Comparison of ENCODE assay signal across 20 mouse cellular contexts in genomic region chr17:24362527-24362926, GRCm38 (mm10). TPM values are rescaled to one million over a fixed set of nuclear protein-coding genes. Genes with fewer than 3 reads are reported as not detected.
DNase-seq lines count a peak whose midpoint lies in the region; ATAC-seq and TF ChIP-seq lines count a peak whose summit lies in the region.
"Had no signal": no experiment of that assay in that cellular context is flagged by ENCODE, and none has a peak within 500 bp of the region (broad histone marks: within the 10 kb centered on the region; RNA-seq: fewer than 3 reads in every experiment).

No protein-coding gene starts in this region.

- H3K4me2 ChIP-seq in lung, embryonic 14.5 days: no peak overlapping the region
- no peak overlapping the region for H3K4me2 ChIP-seq in kidney, embryonic 15.5 days
- H3K4me2 ChIP-seq in liver, embryonic 15.5 days: no peak overlapping the region
- H3K4me2 ChIP-seq: embryonic facial prominence, embryonic 13.5 days; heart, embryonic 13.5 days; limb, embryonic 12.5 days had no signal

- peak; percentile 20 for DNase-seq in lung, embryonic 14.5 days
- DNase-seq in lung, adult 2 months: no peak
- no peak for DNase-seq in heart, postnatal 4 days
- DNase-seq in ovary, postnatal 36 days (ENCODE audit: low spot score): no peak
- no peak for DNase-seq in spleen, postnatal 36 days (ENCODE audit: low spot score in 2 of 2)
- DNase-seq: adrenal gland, postnatal 25 days; cerebellum, adult 2 months; forebrain, postnatal 0 days; gastrocnemius, adult 2 months; heart, postnatal 36 days; lung, postnatal 10 days; right cerebral cortex, adult 18-20 months had no signal

- no peak overlapping the region for H3K4me3 ChIP-seq in lung, embryonic 14.5 days (ENCODE audit: low read depth, low read length)
- no peak overlapping the region for H3K4me3 ChIP-seq in lung, adult 2 months (replicated peaks; ENCODE audit: extremely low read depth, low read depth, low read length)
- H3K4me3 ChIP-seq in kidney, embryonic 15.5 days (replicated peaks): no peak overlapping the region
- H3K4me3 ChIP-seq in liver, embryonic 15.5 days (replicated peaks): no peak overlapping the region
- H3K4me3 ChIP-seq: embryonic facial prominence, embryonic 13.5 days; gastrocnemius, adult 2 months; heart, embryonic 13.5 days; limb, embryonic 12.5 days had no signal

- H3K36me3 ChIP-seq in lung, embryonic 14.5 days (ENCODE audit: insufficient read depth): peaks cover 5% of the 10 kb centered on the region; the same call in 1 of the 2 replicates
- peaks cover 18% of the 10 kb centered on the region for H3K36me3 ChIP-seq in kidney, embryonic 15.5 days
- peaks cover 83% of the 10 kb centered on the region for H3K36me3 ChIP-seq in liver, embryonic 15.5 days (replicated peaks)
- H3K36me3 ChIP-seq: embryonic facial prominence, embryonic 13.5 days; limb, embryonic 12.5 days had no signal

- no peak overlapping the region for H3K27ac ChIP-seq in lung, embryonic 14.5 days (ENCODE audit: low read depth)
- no peak overlapping the region for H3K27ac ChIP-seq in kidney, embryonic 15.5 days
- no peak overlapping the region; the same call in 1 of the 2 replicates for H3K27ac ChIP-seq in liver, embryonic 15.5 days (replicated peaks)
- H3K27ac ChIP-seq: embryonic facial prominence, embryonic 13.5 days; gastrocnemius, adult 2 months; heart, embryonic 13.5 days; limb, embryonic 12.5 days had no signal

- no peak for ATAC-seq in lung, embryonic 14.5 days (ENCODE audit: insufficient read depth)
- ATAC-seq in kidney, embryonic 15.5 days (replicated peaks; ENCODE audit: low FRiP score): peak; percentile 88
- ATAC-seq in liver, embryonic 15.5 days (ENCODE audit: insufficient read depth): peak; percentile 64
- ATAC-seq: activated CD4-positive, CD25-positive, alpha-beta regulatory T cell, adult 4 months; forebrain, postnatal 0 days had no signal

- 56% methylated on average over 9 of the region's 9 CpGs for WGBS in lung, embryonic 14.5 days
- WGBS in lung, adult 2 months: 67% methylated on average over 9 of the region's 9 CpGs
- 69% methylated on average over 9 of the region's 9 CpGs for WGBS in kidney, embryonic 15.5 days
- WGBS in liver, embryonic 15.5 days (ENCODE audit: insufficient replicate concordance): 81% methylated on average over 9 of the region's 9 CpGs

- no peaks in the 10 kb centered on the region for H3K9me3 ChIP-seq in lung, embryonic 14.5 days (ENCODE audit: low read depth, low read length)
- H3K9me3 ChIP-seq in kidney, embryonic 15.5 days (replicated peaks): no peaks in the 10 kb centered on the region
- H3K9me3 ChIP-seq in liver, embryonic 15.5 days (replicated peaks): no peaks in the 10 kb centered on the region
- H3K9me3 ChIP-seq: embryonic facial prominence, embryonic 13.5 days; heart, embryonic 13.5 days; limb, embryonic 12.5 days had no signal

- no peak overlapping the region for H3K9ac ChIP-seq in lung, embryonic 14.5 days
- H3K9ac ChIP-seq in kidney, embryonic 15.5 days: no peak overlapping the region
- no peak overlapping the region for H3K9ac ChIP-seq in liver, embryonic 15.5 days
- H3K9ac ChIP-seq: embryonic facial prominence, embryonic 13.5 days; forebrain, postnatal 0 days; heart, embryonic 13.5 days; limb, embryonic 12.5 days had no signal

- TF ChIP-seq CTCF in lung, embryonic 14.5 days (IDR thresholded peaks at IDR 0.05; ENCODE audit: low read depth): no peak
- TF ChIP-seq CTCF in lung, adult 2 months (IDR thresholded peaks at IDR 0.05; ENCODE audit: insufficient read depth, low read length): no peak

- TF ChIP-seq POLR2A in lung, adult 2 months (IDR thresholded peaks at IDR 0.05; ENCODE audit: borderline replicate concordance, extremely low read depth, low read depth, low read length): no peak

- H3K4me1 ChIP-seq in lung, embryonic 14.5 days (ENCODE audit: insufficient read depth): 0 out of 2 replicates have a peak, but pooled peaks cover 4% of the 10 kb centered on the region
- H3K4me1 ChIP-seq in lung, adult 2 months (ENCODE audit: control insufficient read depth, insufficient read depth, low read length): peaks cover 17% of the 10 kb centered on the region
- 0 out of 2 replicates have a peak, but pooled peaks cover 8% of the 10 kb centered on the region for H3K4me1 ChIP-seq in kidney, embryonic 15.5 days
- peaks cover 48% of the 10 kb centered on the region for H3K4me1 ChIP-seq in liver, embryonic 15.5 days (replicated peaks)
- H3K4me1 ChIP-seq: embryonic facial prominence, embryonic 13.5 days; limb, embryonic 12.5 days had no signal

- no peaks in the 10 kb centered on the region for H3K27me3 ChIP-seq in lung, embryonic 14.5 days (ENCODE audit: insufficient read depth, low read length)
- H3K27me3 ChIP-seq in kidney, embryonic 15.5 days: no peaks in the 10 kb centered on the region
- H3K27me3 ChIP-seq in liver, embryonic 15.5 days: no peaks in the 10 kb centered on the region
- H3K27me3 ChIP-seq: embryonic facial prominence, embryonic 13.5 days; heart, embryonic 13.5 days; limb, embryonic 12.5 days had no signal

RNA-seq across cellular contexts. Expression of gene Abca3, which starts 10.8 kb away (rescaled TPM):
- polyA plus RNA-seq in lung, embryonic 14.5 days (2014; fragmentation: Nextera tagmentation; extraction: Ambion mirVana): 16.2 and 17.4 TPM in 2 replicates
- 231 and 262 TPM in 2 replicates for polyA plus RNA-seq in lung, adult 2 months (2012; rRNA removed)
- 17.4 and 17.5 TPM in 2 replicates for polyA plus RNA-seq in kidney, embryonic 15.5 days (2015; fragmentation: Nextera tagmentation; extraction: Ambion mirVana)
- 14.1 and 14.8 TPM in 2 replicates for polyA plus RNA-seq in liver, embryonic 15.5 days (2015; fragmentation: Nextera tagmentation; extraction: Ambion mirVana)
- total RNA-seq in heart, postnatal 4 days (2021): 10 to 100 TPM; 14.7 to 16.8 TPM

RNA-seq across cellular contexts. Expression of gene Abca17, which starts 11.7 kb away (rescaled TPM):
- not detected in 2 replicates for polyA plus RNA-seq in lung, embryonic 14.5 days (2014; fragmentation: Nextera tagmentation; extraction: Ambion mirVana)
- polyA plus RNA-seq in lung, adult 2 months (2012; rRNA removed): 0.40 and 0.78 TPM in 2 replicates
- 0.18 and 0.27 TPM in 2 replicates for polyA plus RNA-seq in kidney, embryonic 15.5 days (2015; fragmentation: Nextera tagmentation; extraction: Ambion mirVana)
- not detected in 2 replicates for polyA plus RNA-seq in liver, embryonic 15.5 days (2015; fragmentation: Nextera tagmentation; extraction: Ambion mirVana)
- total RNA-seq in heart, postnatal 4 days (2021): under 1 TPM in 1 of 2 experiments, not detected in 1; 0.05 TPM
- total RNA-seq: gastrocnemius, adult 2 months; granulocyte monocyte progenitor cell, adult 5-6 weeks had no signal
- polyA plus RNA-seq: embryonic facial prominence, embryonic 13.5 days; limb, embryonic 12.5 days; thymus, postnatal 0 days had no signal

RNA-seq across cellular contexts. Expression of gene Rnps1, which starts 51.8 kb away (rescaled TPM):
- polyA plus RNA-seq in lung, embryonic 14.5 days (2014; fragmentation: Nextera tagmentation; extraction: Ambion mirVana): 282 and 292 TPM in 2 replicates
- 83.2 and 101 TPM in 2 replicates for polyA plus RNA-seq in lung, adult 2 months (2012; rRNA removed)
- polyA plus RNA-seq in kidney, embryonic 15.5 days (2015; fragmentation: Nextera tagmentation; extraction: Ambion mirVana): 293 and 318 TPM in 2 replicates
- 109 and 113 TPM in 2 replicates for polyA plus RNA-seq in liver, embryonic 15.5 days (2015; fragmentation: Nextera tagmentation; extraction: Ambion mirVana)
- total RNA-seq in heart, postnatal 4 days (2021): 100 to 1,000 TPM; 130 to 135 TPM

Comparison
In these comparisons a context has a peak if more than half of its experiments do, and no peak if none do; other contexts are left out.
1. RNA of gene Abca3, which starts 10.8 kb away (polyA plus RNA-seq): 231 to 262 TPM in lung, adult 2 months; 17.4 to 17.5 TPM in kidney, embryonic 15.5 days, 16.2 to 17.4 TPM in lung, embryonic 14.5 days and 14.1 to 14.8 TPM in liver, embryonic 15.5 days; every median in the first group is over 10 times any median in the second.